Mouse (Mus musculus) C2C12 (cell line): ENCODE data around the gene Gm3646. TPM values are rescaled to one million over a fixed set of nuclear protein-coding genes. Genes with fewer than 3 reads are reported as not detected.

ENCODE experiments used
- H3K27me3 ChIP-seq: one replicate; pipeline ENCODE4 v1.6.1; 2011; ENCODE audit not compliant: control insufficient read depth, insufficient read depth, insufficient read length
- H3K36me3 ChIP-seq: one replicate; pipeline ENCODE4 v1.6.1; 2011; ENCODE audit not compliant: control insufficient read depth, insufficient read depth
- H3K4me3 ChIP-seq: one replicate; pipeline ENCODE4 v1.5.1; 2011; ENCODE audit warnings: mild to moderate bottlenecking, control low read depth; ENCODE audit not compliant: poor library complexity, insufficient read depth, severe bottlenecking
- H3K79me2 ChIP-seq: one replicate; pipeline ENCODE4 v1.6.1; 2011; ENCODE audit not compliant: control insufficient read depth, insufficient read depth
- H3K79me3 ChIP-seq: one replicate; pipeline ENCODE4 v1.6.1; 2011; ENCODE audit warnings: low read depth, control low read depth
- H3ac ChIP-seq: one replicate; pipeline ENCODE3; 2011; ENCODE audit warnings: low read depth; ENCODE audit not compliant: control insufficient read depth, insufficient read length
- CEBPB ChIP-seq: IDR thresholded peaks from one replicate; pipeline ENCODE4 v1.6.1; 2011; ENCODE audit warnings: low read depth, mild to moderate bottlenecking, control low read depth, moderate library complexity
- CTCF ChIP-seq: IDR thresholded peaks from one replicate; pipeline ENCODE4 v1.5.1; 2011; ENCODE audit not compliant: control insufficient read depth, insufficient read depth, insufficient read length
- FOSL1 ChIP-seq: IDR thresholded peaks from one replicate; pipeline ENCODE4 v1.8.0; 2011; ENCODE audit warnings: mild to moderate bottlenecking, low read length; ENCODE audit not compliant: poor library complexity, insufficient read depth, severe bottlenecking
- MAX ChIP-seq: IDR thresholded peaks from one replicate; pipeline ENCODE4 v1.6.1; 2011; ENCODE audit warnings: mild to moderate bottlenecking, control low read depth
- MYOD1 ChIP-seq: IDR thresholded peaks from one replicate; pipeline ENCODE4 v1.6.1; 2011; ENCODE audit warnings: low read depth; ENCODE audit not compliant: control insufficient read depth, insufficient read length
- MYOG ChIP-seq: IDR thresholded peaks from one replicate; pipeline ENCODE4 v1.6.1; 2011; ENCODE audit not compliant: control insufficient read depth, insufficient read length; ENCODE audit errors: extremely low read depth
- USF1 ChIP-seq: IDR thresholded peaks from one replicate; pipeline ENCODE4 v1.6.1; 2011; ENCODE audit warnings: low read depth, mild to moderate bottlenecking, control low read depth, moderate library complexity
- long read RNA-seq, 2 experiments: library from polyadenylated mRNA; unstranded; transcript quantifications; one replicate each; pipeline ENCODE4 v2.0.0; 2019 to 2020
- polyA plus RNA-seq: library from polyadenylated mRNA; unstranded; fragments of >200 nt; fragmentation: generic; extraction: Trizol; gene quantifications from one replicate; pipeline ENCODE4 v1.2.1, GENCODE M21; 2012; ENCODE audit warnings: missing spikeins

Gm3646 gene
- 0.22 TPM for polyA plus RNA-seq
- long read RNA-seq, experiment 1: 0 reads
- long read RNA-seq, experiment 2: 0 reads

GRCm38 (mm10) chr1:39805243-39805979 is at the start of gene Gm3646:
Gene Gm3646, minus strand, starts transcription at chr1:39805332.
- no peaks in the 10 kb centered on the region for H3K79me2 ChIP-seq
- H3K36me3 ChIP-seq: no peaks in the 10 kb centered on the region
- H3ac ChIP-seq: no peak within 1 kb of the TSS
- no peak within 1 kb of the TSS for H3K4me3 ChIP-seq
- H3K79me3 ChIP-seq: no peaks in the 10 kb centered on the region
- TF ChIP-seq MYOD1 (no peak), CTCF (no peak), FOSL1 (no peak), MYOG (no peak), MAX (no peak), USF1 (no peak), CEBPB (no peak)
- H3K27me3 ChIP-seq: no peaks in the 10 kb centered on the region

GRCm38 (mm10) chr1:39847066-39847465 is 41.9 kb upstream of the Gm3646 start:
- TF ChIP-seq FOSL1: no peak
- H3K27me3 ChIP-seq: no peaks in the 10 kb centered on the region
- no peak overlapping the region for H3ac ChIP-seq
- no peak overlapping the region for H3K4me3 ChIP-seq
- H3K36me3 ChIP-seq: no peaks in the 10 kb centered on the region
- no peaks in the 10 kb centered on the region for H3K79me2 ChIP-seq
- H3K79me3 ChIP-seq: no peaks in the 10 kb centered on the region

DNA sequence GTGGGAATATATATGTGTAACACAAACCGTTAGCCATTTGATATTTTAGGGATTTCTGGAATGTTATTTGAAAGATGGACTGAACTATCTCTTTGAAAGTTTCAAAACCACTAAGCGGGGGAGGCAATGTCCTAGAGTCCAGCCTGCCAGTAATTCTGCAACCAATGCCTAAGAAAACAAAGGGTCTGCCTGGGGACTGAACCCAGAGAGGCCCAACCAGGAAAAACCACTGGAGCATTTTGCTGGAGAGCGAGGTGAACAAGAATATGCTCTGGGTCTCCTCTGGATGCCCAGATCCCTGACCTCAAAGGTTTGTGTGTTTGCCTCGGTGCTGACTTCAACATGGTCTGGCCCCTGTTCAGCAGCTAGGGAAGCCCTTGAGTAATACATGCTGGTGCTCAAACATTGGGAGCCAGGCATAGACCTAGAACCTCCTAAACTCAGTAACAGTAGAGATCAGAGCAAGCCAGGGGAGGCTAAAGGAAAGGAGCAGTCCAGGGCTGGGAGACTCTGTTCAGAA is 41.0 kb upstream of the Gm3646 start:
- Histone ChIP-seq H3K4me3 (no peak overlapping the region), H3K27me3 (no peaks in the 10 kb centered on the region), H3K79me2 (no peaks in the 10 kb centered on the region), H3K79me3 (no peaks in the 10 kb centered on the region), H3K36me3 (no peaks in the 10 kb centered on the region), H3ac (no peak overlapping the region)
- no peak for TF ChIP-seq MAX
- no peak for TF ChIP-seq CTCF

DNA sequence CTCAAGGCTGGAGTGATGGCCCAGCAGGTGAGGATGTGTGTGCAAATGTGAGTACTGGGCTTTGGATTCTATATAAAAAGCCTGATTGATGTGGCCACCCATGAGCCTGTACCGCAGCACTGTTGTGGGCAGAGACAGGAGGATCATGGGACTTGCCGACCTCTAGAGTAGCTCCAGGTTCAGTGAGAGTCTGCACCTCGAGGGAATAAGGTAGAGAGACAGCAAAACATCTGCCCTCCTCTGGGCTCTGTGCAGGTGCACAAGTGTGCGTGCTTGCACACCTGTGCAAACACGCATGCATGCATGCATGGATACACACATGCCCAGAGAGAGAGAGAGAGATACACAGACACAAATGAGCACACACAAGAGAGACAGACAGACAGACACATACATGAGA is 38.2 kb upstream of the Gm3646 start:
- H3K79me3 ChIP-seq: no peaks in the 10 kb centered on the region
- no peaks in the 10 kb centered on the region for H3K79me2 ChIP-seq
- H3K4me3 ChIP-seq: no peak overlapping the region
- H3ac ChIP-seq: no peak overlapping the region
- no peak for TF ChIP-seq CEBPB
- TF ChIP-seq CTCF: no peak
- TF ChIP-seq FOSL1: no peak
- no peak for TF ChIP-seq MAX
- TF ChIP-seq USF1: no peak
- TF ChIP-seq MYOD1: no peak
- no peak for TF ChIP-seq MYOG
- H3K27me3 ChIP-seq: no peaks in the 10 kb centered on the region
- H3K36me3 ChIP-seq: no peaks in the 10 kb centered on the region

GRCm38 (mm10) chr1:39842218-39843007 is 37.3 kb upstream of the Gm3646 start:
- H3K27me3 ChIP-seq: no peaks in the 10 kb centered on the region
- H3K79me3 ChIP-seq: no peaks in the 10 kb centered on the region
- no peak overlapping the region for H3K4me3 ChIP-seq
- no peaks in the 10 kb centered on the region for H3K79me2 ChIP-seq
- H3K36me3 ChIP-seq: no peaks in the 10 kb centered on the region
- H3ac ChIP-seq: no peak overlapping the region
- TF ChIP-seq FOSL1 (no peak), CEBPB (no peak), MYOD1 (no peak), MYOG (no peak)

DNA sequence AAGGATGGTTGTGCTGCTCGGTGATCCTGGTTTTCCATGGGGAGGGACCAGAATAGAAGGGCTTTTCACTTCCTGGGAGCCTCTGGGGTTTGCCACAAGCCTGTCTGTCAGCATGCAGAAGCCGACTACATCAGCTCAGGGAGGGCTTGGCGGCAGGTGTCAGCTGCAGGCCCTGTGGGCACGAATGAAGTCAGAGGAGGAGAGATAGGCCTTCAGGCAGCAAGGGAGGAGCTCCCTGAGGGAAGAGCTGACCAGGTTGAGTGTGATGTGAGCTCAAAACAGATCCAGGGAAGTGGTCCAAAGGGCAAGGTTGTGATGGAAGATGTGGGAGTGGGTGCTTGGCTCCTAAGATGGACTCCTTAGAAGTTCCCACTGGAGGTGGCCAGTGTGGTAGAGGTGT is 35.7 kb upstream of the Gm3646 start:
- TF ChIP-seq MYOD1: no peak
- TF ChIP-seq USF1: no peak
- TF ChIP-seq CEBPB: no peak
- no peak for TF ChIP-seq FOSL1
- no peaks in the 10 kb centered on the region for H3K79me2 ChIP-seq

More for the DNA sequence above, 35.7 kb upstream of the Gm3646 start:
- Histone ChIP-seq H3K4me3 (no peak overlapping the region), H3K36me3 (no peaks in the 10 kb centered on the region), H3K27me3 (no peaks in the 10 kb centered on the region), H3ac (no peak overlapping the region), H3K79me3 (no peaks in the 10 kb centered on the region)
